8 mouse cellular contexts compared by ENCODE assay signal in genomic region chr15:102100161-102100981, GRCm38 (mm10). TPM values are rescaled to one million over a fixed set of nuclear protein-coding genes. Genes with fewer than 3 reads are reported as not detected.
DNase-seq lines count a peak whose midpoint lies in the region; ATAC-seq lines count a peak whose summit lies in the region.

Gene Tns2 (plus strand): TSS chr15:102100413.

- peaks cover 19% of the 10 kb centered on the region for H3K36me3 ChIP-seq in hindbrain, embryonic 12.5 days

- H3K4me2 ChIP-seq in hindbrain, embryonic 12.5 days (replicated peaks), result peak within 1 kb of the TSS; percentile 85

- no peaks in the 10 kb centered on the region for H3K9me3 ChIP-seq in hindbrain, embryonic 12.5 days (replicated peaks)

- peak; percentile 94 for DNase-seq in Muller cell, postnatal 12 days (ENCODE audit: inconsistent ontology term)
- DNase-seq in cerebellum, adult 18-20 months, result peak; percentile 76 to 85
- peak in 1 of 2 experiments; percentile 82 for DNase-seq in frontal cortex, adult 2 months (ENCODE audit: extremely low spot score in 1 of 2, low spot score in 1 of 2)
- DNase-seq in layer of hippocampus, postnatal 25 days (ENCODE audit: extremely low spot score in 1 of 2, low spot score in 1 of 2), result peak in 1 of 2 experiments; percentile 56
- peak; percentile 90 for DNase-seq in lung, postnatal 36 days
- DNase-seq in retina, postnatal 1 day, result peak; percentile 89
- peak; percentile 80 for DNase-seq in urinary bladder, postnatal 25 days (ENCODE audit: low spot score)

- WGBS in hindbrain, embryonic 12.5 days, result under 1% methylated on average over 47 of the region's 82 CpGs

- peak within 1 kb of the TSS; percentile 83 for H3K27ac ChIP-seq in hindbrain, embryonic 12.5 days

- peak; percentile 61 for ATAC-seq in hindbrain, embryonic 12.5 days (ENCODE audit: low FRiP score)

- H3K4me1 ChIP-seq in hindbrain, embryonic 12.5 days, result peaks cover 64% of the 10 kb centered on the region

- peaks cover 39% of the 10 kb centered on the region for H3K27me3 ChIP-seq in hindbrain, embryonic 12.5 days

- H3K9ac ChIP-seq in hindbrain, embryonic 12.5 days, result peak within 1 kb of the TSS; percentile 70

- peak within 1 kb of the TSS; percentile 52 for H3K4me3 ChIP-seq in hindbrain, embryonic 12.5 days

RNA-seq across cellular contexts. Expression of gene Tns2, which starts in this region (rescaled TPM):
- polyA plus RNA-seq in frontal cortex, adult 2 months (2012; rRNA removed), result 28.0 and 29.5 TPM in 2 replicates
- polyA plus RNA-seq in hindbrain, embryonic 12.5 days (2016; fragmentation: Nextera tagmentation; extraction: Ambion mirVana), result 21.8 and 22.7 TPM in 2 replicates
- 10 to 100 TPM; 13.3 to 15.0 TPM for total RNA-seq in layer of hippocampus, postnatal 25 days (2021)
